Comparison of ENCODE assay signal across 15 mouse cellular contexts in the genomic region with DNA sequence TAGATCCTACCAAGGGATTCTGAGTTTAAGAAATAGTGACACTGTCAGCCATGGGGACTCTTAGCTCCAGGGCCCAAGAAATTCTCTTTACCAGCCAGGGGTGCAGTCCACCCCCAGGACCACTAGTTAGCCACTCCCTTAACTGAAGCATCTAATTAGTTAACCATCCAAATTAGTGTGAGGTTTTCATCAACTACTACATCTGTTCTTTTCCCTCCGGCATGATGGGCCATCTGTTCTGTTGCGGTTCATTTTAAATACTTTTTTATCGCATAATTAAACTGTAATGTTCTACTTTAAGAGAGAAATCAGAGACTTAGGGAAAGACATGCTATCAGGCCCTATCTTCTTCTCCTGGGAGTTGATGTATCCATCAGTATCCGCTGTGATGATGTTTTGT. TPM values are rescaled to one million over a fixed set of nuclear protein-coding genes. Genes with fewer than 3 reads are reported as not detected.
DNase-seq lines count a peak whose midpoint lies in the region; ATAC-seq and TF ChIP-seq lines count a peak whose summit lies in the region.
"Had no signal": no experiment of that assay in that cellular context is flagged by ENCODE, and none has a peak within 500 bp of the region (broad histone marks: within the 10 kb centered on the region; RNA-seq: fewer than 3 reads in every experiment).

No protein-coding gene starts in this region.

- H3K4me2 ChIP-seq in hindbrain, postnatal 0 days (ENCODE audit: low read depth, low read length) = no peak overlapping the region
- H3K4me2 ChIP-seq: hindbrain, embryonic 15.5 days; liver, embryonic 15.5 days had no signal

- DNase-seq in hindbrain, postnatal 0 days (ENCODE audit: low spot score) = peak; percentile 52
- DNase-seq in hindbrain, embryonic 10.5 days (ENCODE audit: low spot score) = no peak
- DNase-seq in retina, postnatal 1 day = peak; percentile 18
- DNase-seq in retina, embryonic 14.5 days (ENCODE audit: low spot score) = no peak
- DNase-seq in layer of hippocampus, adult 2 months (ENCODE audit: low spot score in 2 of 2) = peak; percentile 62
- DNase-seq in lung, adult 2 months = no peak
- DNase-seq: adrenal gland, postnatal 36 days; gastrocnemius, postnatal 14 days; kidney, adult 11 months; kidney, postnatal 10 days; lung, postnatal 14 days; spleen, adult 18-20 months had no signal

- WGBS in hindbrain, postnatal 0 days = 60% methylated on average over 4 of the region's 4 CpGs
- 88% methylated on average over 4 of the region's 4 CpGs for WGBS in hindbrain, embryonic 10.5 days
- 82% methylated on average over 4 of the region's 4 CpGs for WGBS in lung, adult 2 months

- no peaks in the 10 kb centered on the region for H3K4me1 ChIP-seq in hindbrain, postnatal 0 days (ENCODE audit: insufficient read depth, low read length)
- H3K4me1 ChIP-seq in hindbrain, embryonic 10.5 days (replicated peaks) = peaks cover 6% of the 10 kb centered on the region; the same call in 1 of the 2 replicates
- peaks cover 3% of the 10 kb centered on the region; the same call in 1 of the 2 replicates for H3K4me1 ChIP-seq in lung, adult 2 months (ENCODE audit: control insufficient read depth, insufficient read depth, low read length)
- H3K4me1 ChIP-seq: liver, embryonic 15.5 days had no signal

- H3K27me3 ChIP-seq in hindbrain, postnatal 0 days (ENCODE audit: insufficient read depth, low read length) = no peaks in the 10 kb centered on the region
- H3K27me3 ChIP-seq in hindbrain, embryonic 10.5 days (ENCODE audit: insufficient read depth, poor library complexity, severe bottlenecking) = no peaks in the 10 kb centered on the region
- H3K27me3 ChIP-seq: hindbrain, embryonic 15.5 days; liver, embryonic 15.5 days had no signal

- H3K9ac ChIP-seq in hindbrain, postnatal 0 days (replicated peaks; ENCODE audit: low read length) = no peak overlapping the region
- H3K9ac ChIP-seq: hindbrain, embryonic 15.5 days; liver, embryonic 15.5 days had no signal

- H3K36me3 ChIP-seq in hindbrain, postnatal 0 days (ENCODE audit: insufficient read depth, low read length) = no peaks in the 10 kb centered on the region
- no peaks in the 10 kb centered on the region for H3K36me3 ChIP-seq in hindbrain, embryonic 10.5 days
- H3K36me3 ChIP-seq: hindbrain, embryonic 15.5 days; liver, embryonic 15.5 days had no signal

- H3K9me3 ChIP-seq in hindbrain, postnatal 0 days (ENCODE audit: low read length) = no peaks in the 10 kb centered on the region
- no peaks in the 10 kb centered on the region for H3K9me3 ChIP-seq in hindbrain, embryonic 10.5 days
- H3K9me3 ChIP-seq: hindbrain, embryonic 15.5 days; liver, embryonic 15.5 days had no signal

- no peak for TF ChIP-seq CTCF in hindbrain, postnatal 0 days (IDR thresholded peaks at IDR 0.05; ENCODE audit: low read depth)
- TF ChIP-seq CTCF in layer of hippocampus, adult 2 months (conservative IDR thresholded peaks at IDR 0.05) = no peak
- TF ChIP-seq CTCF in lung, adult 2 months (IDR thresholded peaks at IDR 0.05; ENCODE audit: insufficient read depth, low read length) = no peak

- 0 out of 2 replicates have a peak, but pooled peaks have one; percentile 32 for ATAC-seq in hindbrain, postnatal 0 days
- no peak for ATAC-seq in CD4-positive, CD25-positive, alpha-beta regulatory T cell, adult 4 months

- H3K27ac ChIP-seq in hindbrain, postnatal 0 days = no peak overlapping the region
- H3K27ac ChIP-seq in hindbrain, embryonic 10.5 days = no peak overlapping the region
- peak overlapping the region; percentile 90 for H3K27ac ChIP-seq in layer of hippocampus, adult 2 months
- H3K27ac ChIP-seq: hindbrain, embryonic 15.5 days; liver, embryonic 15.5 days had no signal

- TF ChIP-seq POLR2A in lung, adult 2 months (IDR thresholded peaks at IDR 0.05; ENCODE audit: borderline replicate concordance, extremely low read depth, low read depth, low read length) = no peak

- H3K4me3 ChIP-seq in hindbrain, postnatal 0 days (ENCODE audit: low read length) = no peak overlapping the region
- no peak overlapping the region for H3K4me3 ChIP-seq in hindbrain, embryonic 10.5 days
- no peak overlapping the region for H3K4me3 ChIP-seq in layer of hippocampus, adult 2 months
- no peak overlapping the region for H3K4me3 ChIP-seq in lung, adult 2 months (replicated peaks; ENCODE audit: extremely low read depth, low read depth, low read length)
- H3K4me3 ChIP-seq: hindbrain, embryonic 15.5 days; liver, embryonic 15.5 days had no signal

RNA-seq across cellular contexts. Expression of a gene that starts 32.5 kb away (rescaled TPM):
- 2.0 and 3.2 TPM in 2 replicates for total RNA-seq in hindbrain, postnatal 0 days (2014; rRNA removed)
- 1.7 and 1.8 TPM in 2 replicates for polyA plus RNA-seq in hindbrain, postnatal 0 days (2015; fragmentation: Nextera tagmentation; extraction: Ambion mirVana)
- 5.1 TPM in 2 replicates for polyA plus RNA-seq in hindbrain, embryonic 10.5 days (2016; fragmentation: Nextera tagmentation; extraction: Ambion mirVana)
- 1 to 10 TPM; 3.2 to 4.3 TPM for total RNA-seq in layer of hippocampus, adult 2 months (2021)
- polyA plus RNA-seq in CD4-positive, CD25-positive, alpha-beta regulatory T cell, adult 4 months (2017; shearing (Covaris generic)) = 10 to 100 TPM; 68.3 to 91.8 TPM
- 40.9 and 41.5 TPM in 2 replicates for polyA plus RNA-seq in lung, adult 2 months (2012; rRNA removed)

Comparison
In these comparisons a context has a peak if more than half of its experiments do, and no peak if none do; other contexts are left out.
1. DNase-seq: peak in hindbrain, postnatal 0 days (single experiment), retina, postnatal 1 day (single experiment) and layer of hippocampus, adult 2 months (2 of 2); none in hindbrain, embryonic 10.5 days (single experiment), retina, embryonic 14.5 days (single experiment) and lung, adult 2 months (single experiment).